Mouse (Mus musculus): ENCODE measurements at regions not wholly inside any gene's neighbourhood (a gene's known extent, or its start where the extent isn't known, plus 50 kb on each side); places are given as distances from the start of the nearest gene placed in this dataset.
A peak's percentile ranks its signal among the peaks of the same experiment; 100 is the strongest.

- WGBS (ENCODE audit: insufficient replicate concordance): 50% methylated on average over 2 of the region's 2 CpGs
- Histone ChIP-seq H3K36me3 (replicated peaks; ENCODE audit: control insufficient read depth, insufficient read depth, low read depth) (no peaks in the 10 kb centered on the region), H3K4me3 (ENCODE audit: insufficient read depth in 1 of 2, low read depth in 2 of 2, low read length in 2 of 2) (no peak overlapping the region), H3K27ac (no peak overlapping the region), H3K4me1 (replicated peaks; ENCODE audit: control insufficient read depth in 2 of 2, insufficient read depth in 2 of 2, low read length in 1 of 2) (no peaks in the 10 kb centered on the region), H3K4me2 (ENCODE audit: low read depth) (no peak overlapping the region), H3K27me3 (ENCODE audit: control insufficient read depth, insufficient read depth, low read length) (no peaks in the 10 kb centered on the region), H3K9ac (replicated peaks) (no peak overlapping the region), H3K9me3 (ENCODE audit: control insufficient read depth, low read length) (no peaks in the 10 kb centered on the region)
- ATAC-seq (ENCODE audit: insufficient read depth) (no peak), DNase-seq (ENCODE audit: low read depth in 3 of 3, low spot score in 3 of 3) (no peak)
- TF ChIP-seq CTCF (IDR thresholded peaks at IDR 0.05; ENCODE audit: low read depth) (no peak), EP300 (IDR thresholded peaks at IDR 0.05; ENCODE audit: low read depth) (no peak)
Observed at GRCm38 (mm10) chr1:23676301-23676700, 85.3 kb upstream of the B3gat2 start.

- Histone ChIP-seq H3K4me2 (ENCODE audit: low read depth) (no peak overlapping the region), H3K4me1 (replicated peaks; ENCODE audit: control insufficient read depth in 2 of 2, insufficient read depth in 2 of 2, low read length in 1 of 2) (no peaks in the 10 kb centered on the region), H3K27ac (no peak overlapping the region), H3K27me3 (ENCODE audit: control insufficient read depth, insufficient read depth, low read length) (no peaks in the 10 kb centered on the region), H3K4me3 (ENCODE audit: insufficient read depth in 1 of 2, low read depth in 2 of 2, low read length in 2 of 2) (no peak overlapping the region), H3K36me3 (replicated peaks; ENCODE audit: control insufficient read depth, insufficient read depth, low read depth) (no peaks in the 10 kb centered on the region), H3K9me3 (ENCODE audit: control insufficient read depth, low read length) (no peaks in the 10 kb centered on the region), H3K9ac (replicated peaks) (no peak overlapping the region)
- DNase-seq (ENCODE audit: low read depth in 3 of 3, low spot score in 3 of 3) (no peak), ATAC-seq (ENCODE audit: insufficient read depth) (no peak)
- TF ChIP-seq EP300 (IDR thresholded peaks at IDR 0.05; ENCODE audit: low read depth) (no peak), CTCF (IDR thresholded peaks at IDR 0.05; ENCODE audit: low read depth) (no peak)
- 63% methylated on average over 7 of the region's 7 CpGs for WGBS (ENCODE audit: insufficient replicate concordance)
Observed at GRCm38 (mm10) chr1:23689398-23689797, 72.2 kb upstream of the B3gat2 start.

GRCm38 (mm10) chr1:23705489-23705888 is 56.1 kb upstream of the B3gat2 start:
- Histone ChIP-seq H3K27me3 (ENCODE audit: control insufficient read depth, insufficient read depth, low read length) (no peaks in the 10 kb centered on the region), H3K9me3 (ENCODE audit: control insufficient read depth, low read length) (no peaks in the 10 kb centered on the region), H3K4me3 (ENCODE audit: insufficient read depth in 1 of 2, low read depth in 2 of 2, low read length in 2 of 2) (no peak overlapping the region), H3K4me2 (ENCODE audit: low read depth) (no peak overlapping the region), H3K4me1 (replicated peaks; ENCODE audit: control insufficient read depth in 2 of 2, insufficient read depth in 2 of 2, low read length in 1 of 2) (no peaks in the 10 kb centered on the region), H3K9ac (replicated peaks) (no peak overlapping the region), H3K27ac (no peak overlapping the region), H3K36me3 (replicated peaks; ENCODE audit: control insufficient read depth, insufficient read depth, low read depth) (no peaks in the 10 kb centered on the region)
- WGBS (ENCODE audit: insufficient replicate concordance): 13% methylated on average over 6 of the region's 6 CpGs
- DNase-seq (ENCODE audit: low read depth in 3 of 3, low spot score in 3 of 3) (no peak), ATAC-seq (ENCODE audit: insufficient read depth) (no peak)
- peak; percentile 51 for TF ChIP-seq CTCF (IDR thresholded peaks at IDR 0.05; ENCODE audit: low read depth)
- no peak for TF ChIP-seq EP300 (IDR thresholded peaks at IDR 0.05; ENCODE audit: low read depth)

- WGBS (ENCODE audit: insufficient replicate concordance): 36% methylated on average over 4 of the region's 4 CpGs
- ATAC-seq (ENCODE audit: insufficient read depth): no peak
- Histone ChIP-seq H3K9ac (replicated peaks) (no peak overlapping the region), H3K9me3 (ENCODE audit: control insufficient read depth, low read length) (no peaks in the 10 kb centered on the region), H3K27me3 (ENCODE audit: control insufficient read depth, insufficient read depth, low read length) (no peaks in the 10 kb centered on the region), H3K4me3 (ENCODE audit: insufficient read depth in 1 of 2, low read depth in 2 of 2, low read length in 2 of 2) (no peak overlapping the region), H3K36me3 (replicated peaks; ENCODE audit: control insufficient read depth, insufficient read depth, low read depth) (no peaks in the 10 kb centered on the region), H3K4me1 (replicated peaks; ENCODE audit: control insufficient read depth in 2 of 2, insufficient read depth in 2 of 2, low read length in 1 of 2) (no peaks in the 10 kb centered on the region), H3K27ac (no peak overlapping the region), H3K4me2 (ENCODE audit: low read depth) (no peak overlapping the region)
- DNase-seq (ENCODE audit: low read depth in 3 of 3, low spot score in 3 of 3): no peak
- TF ChIP-seq EP300 (IDR thresholded peaks at IDR 0.05; ENCODE audit: low read depth) (no peak), CTCF (IDR thresholded peaks at IDR 0.05; ENCODE audit: low read depth) (no peak)
Observed at GRCm38 (mm10) chr1:23706450-23706849, 55.1 kb upstream of the B3gat2 start.

Measured in liver, embryonic 14.5 days (tissue).